Mouse (Mus musculus) small intestine, adult 2 months (tissue): ENCODE results near the gene Mxd4.

Source experiments
- CTCF ChIP-seq: fragments of 200-500 bp; IDR thresholded peaks from 2 replicates; pipeline ENCODE4 v1.5.1; 2012; ENCODE audit warnings: low read depth, mild to moderate bottlenecking, control low read depth, inconsistent platforms, low read length, moderate library complexity, mixed read lengths; ENCODE audit not compliant: insufficient replicate concordance, insufficient read length; ENCODE audit errors: extremely low read depth
- POLR2A ChIP-seq: fragments of 200-500 bp; IDR thresholded peaks from 2 replicates; pipeline ENCODE4 v1.6.1; 2012; ENCODE audit warnings: low read depth, mild to moderate bottlenecking, control low read depth, inconsistent platforms, low read length, moderate library complexity

- no peak for TF ChIP-seq POLR2A
- no peak for TF ChIP-seq CTCF
Observed at GRCm38 (mm10) chr5:34182486-34182885, 5.0 kb downstream of the Mxd4 start.
